Mouse (Mus musculus): ENCODE results near the gene Frmd4a.
"Not testable (repeated sequence)": the region's sequence is repeated elsewhere in the genome, so short reads cannot be mapped to it uniquely, and the experiment has no call there.

- TF ChIP-seq GATA1 (IDR thresholded peaks at IDR 0.05; ENCODE audit: borderline replicate concordance, low read length); FLI1 (IDR thresholded peaks at IDR 0.05; ENCODE audit: low read length): not testable (repeated sequence)
Observed at GRCm38 (mm10) chr2:4614276-4614929, 596.9 kb downstream of the Frmd4a start.
